Mouse (Mus musculus) liver, embryonic 14.5 days (tissue): ENCODE measurements at regions not wholly inside any gene's neighbourhood (a gene's known extent, or its start where the extent isn't known, plus 50 kb on each side); places are given as distances from the start of the nearest gene placed in this dataset.

ENCODE experiments used
- CTCF ChIP-seq: IDR thresholded peaks from 2 replicates; pipeline ENCODE4 v1.5.1; 2016; ENCODE audit warnings: antibody characterized with exemption, low read depth, control low read depth
- EP300 ChIP-seq: IDR thresholded peaks from 2 replicates; pipeline ENCODE4 v1.6.1; 2016; ENCODE audit warnings: antibody characterized with exemption, low read depth

DNA sequence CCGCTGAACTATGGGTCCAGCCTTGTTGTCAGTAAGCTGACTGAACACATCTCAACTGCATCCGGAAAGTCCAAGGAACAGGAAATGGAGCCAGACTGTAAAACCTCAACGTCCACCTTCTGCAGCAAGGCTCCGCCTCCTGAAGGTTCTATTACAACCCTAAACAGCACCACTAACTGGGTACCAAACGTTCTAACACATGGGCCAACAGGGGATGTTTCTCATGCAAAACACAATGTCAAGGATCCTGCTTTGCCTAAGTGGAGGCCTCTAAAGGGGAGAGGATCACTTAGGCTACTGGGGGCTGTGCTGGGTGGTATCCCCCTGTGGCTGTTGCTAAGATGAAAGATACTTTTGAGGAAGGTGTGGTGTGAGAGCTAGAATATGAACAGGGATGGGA lies 51.0 kb upstream of the Stt3b start:
- TF ChIP-seq EP300 (no peak), CTCF (no peak)
